Mouse (Mus musculus) lung, postnatal 0 days (tissue): ENCODE measurements around the gene Greb1.

Experiments used
- CTCF ChIP-seq: IDR thresholded peaks from 2 replicates; pipeline ENCODE4 v1.5.1; 2016; ENCODE audit warnings: antibody characterized with exemption, mild to moderate bottlenecking
- EP300 ChIP-seq: IDR thresholded peaks from 2 replicates; pipeline ENCODE4 v1.6.1; 2016; ENCODE audit warnings: antibody characterized with exemption, mild to moderate bottlenecking, control low read depth

GRCm38 (mm10) chr12:16740059-16740458, 60.6 kb downstream of the Greb1 start:
- TF ChIP-seq CTCF = peak; percentile 7; the same call in 1 of the 2 replicates
- no peak for TF ChIP-seq EP300
